Mouse (Mus musculus): Measurements from ENCODE around the gene Psen1.

Psen1 gene

DNA sequence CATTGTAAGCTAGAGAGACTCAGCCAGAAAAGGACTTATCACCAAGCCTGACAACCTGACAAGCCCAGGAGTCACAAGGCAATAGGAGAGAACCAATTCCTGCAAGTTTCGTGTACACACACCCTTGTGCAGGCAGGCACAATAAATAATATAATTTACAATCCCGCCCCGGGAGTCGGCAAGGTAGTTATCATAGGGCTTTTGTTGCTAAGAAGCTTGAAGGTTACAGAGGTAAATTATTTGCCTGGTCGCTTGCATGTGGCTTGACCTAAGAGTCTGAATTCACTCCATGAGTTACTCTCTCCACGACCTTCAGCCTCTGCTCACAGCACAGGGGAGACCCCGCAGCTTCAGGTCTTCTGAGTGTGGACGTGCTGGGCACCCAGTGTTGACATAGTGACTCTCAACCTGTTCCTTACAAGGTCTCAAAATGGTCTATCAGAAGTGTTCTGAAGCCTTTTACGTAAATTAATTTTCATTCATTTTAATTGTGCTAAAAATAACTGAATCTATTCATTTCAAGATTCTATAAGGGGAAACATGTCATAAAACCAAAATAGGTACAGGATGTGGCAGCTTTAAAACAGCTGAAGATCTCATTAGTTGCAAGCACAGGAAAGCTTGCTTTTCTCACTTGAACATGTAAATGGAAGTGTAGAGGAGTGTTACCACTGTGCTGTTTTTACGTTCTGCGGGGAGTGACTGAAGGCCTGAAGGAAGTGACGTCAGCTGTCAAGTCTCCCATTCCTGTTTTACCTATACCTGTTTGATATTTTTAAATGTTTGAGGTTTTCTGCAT is 38.8 kb downstream of the Psen1 start:
- no peak for DNase-seq

DNA sequence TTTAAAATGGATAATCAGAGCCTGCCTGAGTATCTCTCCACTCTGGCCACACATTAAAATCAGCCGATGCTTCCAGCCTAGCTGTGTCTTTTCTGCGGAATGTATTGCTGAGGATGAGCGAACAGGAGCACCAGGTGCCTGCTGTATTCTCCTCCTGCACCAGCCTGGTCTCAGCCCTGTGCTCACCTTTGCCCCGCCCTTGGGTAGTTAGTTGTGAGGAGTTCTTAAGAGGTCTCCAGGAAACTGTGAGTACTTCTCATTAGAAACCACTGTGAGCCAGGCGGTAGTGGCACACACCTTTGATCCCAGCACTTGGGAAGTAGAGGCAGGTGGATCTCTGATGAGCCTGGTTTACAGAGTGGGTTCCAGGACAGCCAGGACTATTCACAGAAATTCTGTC is 44.3 kb downstream of the Psen1 start:
- DNase-seq = no peak

DNA sequence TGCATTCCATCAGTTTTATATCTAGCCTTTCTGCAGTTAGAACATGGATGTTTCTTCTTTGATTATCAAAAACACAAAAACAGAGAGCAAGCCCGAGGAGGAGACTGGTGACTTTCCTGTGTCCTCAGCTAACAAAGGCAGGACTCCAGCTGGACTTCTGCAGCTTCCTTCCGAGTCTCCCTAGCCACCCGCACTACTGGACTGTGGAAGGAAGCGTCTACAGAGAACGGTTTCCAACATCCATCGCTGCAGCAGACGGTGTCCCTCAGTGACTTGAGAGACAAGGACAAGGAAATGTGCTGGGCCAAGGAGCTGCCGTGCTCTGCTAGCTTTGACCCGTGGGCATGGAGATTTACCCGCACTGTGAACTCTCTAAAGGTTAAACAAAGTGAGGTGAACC is 46.1 kb downstream of the Psen1 start:
- no peak for DNase-seq

- no peak for DNase-seq
Observed at GRCm38 (mm10) chr12:83736236-83736635, 48.3 kb downstream of the Psen1 start.

GRCm38 (mm10) chr12:83738651-83739050 is 50.7 kb downstream of the Psen1 start:
- no peak for DNase-seq

DNA sequence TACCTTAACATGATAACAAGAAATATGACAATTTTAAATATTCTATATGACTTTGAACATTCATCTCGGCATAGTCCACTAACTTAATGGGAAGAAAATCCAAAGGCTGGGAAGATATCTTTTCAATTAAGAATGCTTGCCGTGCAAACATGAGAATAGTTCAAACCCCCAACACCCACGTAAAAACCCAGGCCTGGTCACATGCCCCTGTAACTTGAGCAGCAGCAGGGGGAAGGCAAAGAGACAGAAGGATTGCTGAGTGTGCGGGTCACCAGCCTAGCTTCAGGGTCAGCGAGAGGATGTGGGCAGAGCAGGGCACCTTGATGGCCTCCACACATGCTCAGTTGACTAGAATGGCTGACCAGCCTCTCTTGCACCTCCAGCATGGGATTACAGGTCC is 53.8 kb downstream of the Psen1 start:
- no peak for DNase-seq

- DNase-seq = no peak
Observed at GRCm38 (mm10) chr12:83742834-83743233, 54.9 kb downstream of the Psen1 start.

DNA sequence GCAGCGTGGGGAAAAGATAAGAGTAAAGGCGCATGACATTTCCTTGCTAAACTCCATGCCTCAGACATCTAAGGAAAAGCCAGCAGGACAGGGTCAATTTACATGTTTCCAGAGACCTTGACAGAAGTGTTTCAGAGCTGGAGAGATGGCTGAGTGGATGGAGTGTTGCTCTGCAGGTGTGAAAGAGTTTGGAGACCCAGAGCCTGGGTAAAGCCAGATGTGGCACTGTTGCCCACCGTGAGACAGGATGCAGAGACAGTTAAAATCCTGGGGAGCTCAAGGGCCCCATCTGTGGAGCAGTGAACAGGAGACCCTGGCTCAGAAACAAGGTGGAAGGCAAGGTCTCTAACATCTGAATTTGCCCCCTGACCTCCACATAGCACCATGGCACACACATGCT is 55.8 kb downstream of the Psen1 start:
- no peak for DNase-seq

DNA sequence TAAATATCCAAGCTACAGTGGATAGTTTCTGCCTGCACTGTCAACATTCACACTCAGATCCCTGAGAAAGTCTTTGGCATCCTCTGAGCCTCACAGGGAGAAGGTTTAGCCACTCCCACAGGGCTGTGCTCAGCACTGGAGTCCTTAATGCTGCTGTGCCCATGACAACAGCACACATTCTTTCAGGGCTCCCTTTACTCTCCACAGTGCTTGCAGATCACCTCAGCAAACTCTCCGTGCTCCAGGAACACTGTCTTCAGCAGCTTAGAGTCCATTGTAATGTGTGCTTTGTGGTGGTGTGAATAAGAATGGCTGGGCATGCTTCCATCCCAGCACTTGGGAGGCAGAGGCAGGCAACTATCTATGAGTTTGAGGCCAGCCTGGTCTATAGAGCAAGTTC is 61.2 kb downstream of the Psen1 start:
- DNase-seq = no peak

DNA sequence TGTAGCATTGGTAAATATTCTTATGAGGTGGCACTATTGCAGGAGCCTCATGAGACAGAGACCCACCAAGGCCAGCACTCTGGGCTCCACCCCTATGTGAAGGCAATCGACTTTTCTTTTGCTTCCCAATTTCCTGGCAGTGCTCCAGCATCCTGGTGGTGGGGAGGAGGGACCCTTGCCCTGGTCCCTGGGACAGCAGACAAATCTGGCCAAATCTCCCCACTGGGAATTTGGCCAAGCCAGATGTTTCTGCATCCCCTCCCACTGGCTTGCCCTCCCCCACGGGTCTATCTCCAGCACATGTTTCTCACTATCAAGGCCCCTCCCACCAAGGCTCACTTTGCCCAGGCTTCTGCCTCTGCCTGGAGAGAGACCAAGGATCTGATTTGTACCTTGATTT is 64.5 kb downstream of the Psen1 start:
- DNase-seq = no peak

GRCm38 (mm10) chr12:83758735-83759134 is 70.8 kb downstream of the Psen1 start:
- no peak for DNase-seq

- DNase-seq = no peak
Observed at GRCm38 (mm10) chr12:83760201-83760600, 72.2 kb downstream of the Psen1 start.

DNA sequence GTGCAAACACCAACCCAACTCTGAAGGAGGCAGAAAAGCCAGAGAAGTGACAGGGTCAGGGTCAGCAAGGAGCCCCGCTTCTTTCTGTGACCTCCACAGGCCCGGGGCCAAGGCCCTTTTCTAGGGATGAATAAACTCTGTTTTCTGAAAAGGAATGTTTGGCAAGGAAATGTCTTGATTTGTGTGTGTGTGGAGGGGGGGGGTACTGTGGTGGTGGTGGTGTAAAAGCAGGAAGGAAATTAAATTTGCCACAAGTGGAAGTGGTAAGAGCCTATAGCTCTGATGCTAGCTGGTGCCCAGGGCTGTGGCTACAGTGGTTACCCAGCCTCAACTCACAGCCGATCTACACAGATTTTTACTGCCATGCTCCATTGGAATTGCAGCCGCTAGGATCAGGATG is 74.8 kb downstream of the Psen1 start:
- no peak for DNase-seq

GRCm38 (mm10) chr12:83763311-83764043 is 75.5 kb downstream of the Psen1 start, which contains the start of gene Papln:
TSS of gene Papln (plus strand) at chr12:83763634.
- peak; percentile 34 for DNase-seq

DNA sequence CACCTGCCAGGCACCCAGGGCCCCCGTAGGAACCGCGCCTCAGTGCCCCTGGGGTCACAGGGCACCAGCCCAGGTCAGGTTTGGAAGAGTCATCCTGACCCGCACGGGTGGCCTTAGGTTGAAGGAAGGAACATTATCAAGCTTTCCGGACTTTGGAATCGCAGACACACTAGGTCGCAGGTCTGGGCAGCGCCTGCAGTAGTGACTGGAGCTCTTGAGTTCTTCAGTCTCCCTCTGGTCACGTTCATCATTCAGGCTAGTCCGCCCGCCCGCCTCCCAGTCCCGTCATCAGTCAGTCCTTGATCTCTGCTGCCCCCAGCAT is 76.1 kb downstream of the Psen1 start:
- no peak for DNase-seq

DNA sequence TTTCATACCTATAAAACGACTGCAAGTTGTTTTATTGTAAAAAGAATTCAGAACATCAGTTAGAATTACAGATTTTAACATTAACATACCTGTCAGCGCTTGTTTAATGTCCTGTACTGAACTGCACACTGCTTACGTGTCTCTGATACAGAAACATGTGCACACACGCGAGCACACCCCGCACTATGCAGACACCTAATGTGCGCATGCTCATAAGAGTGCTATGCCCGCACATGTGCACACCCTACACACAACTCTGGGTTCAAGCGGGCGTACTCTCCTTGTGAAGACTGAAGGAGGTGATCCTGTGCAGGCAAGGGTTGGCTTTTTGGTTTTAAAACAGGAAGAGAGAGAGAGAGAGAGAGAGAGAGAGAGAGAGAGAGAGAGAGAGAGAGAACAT is 76.6 kb downstream of the Psen1 start:
- no peak for DNase-seq

DNA sequence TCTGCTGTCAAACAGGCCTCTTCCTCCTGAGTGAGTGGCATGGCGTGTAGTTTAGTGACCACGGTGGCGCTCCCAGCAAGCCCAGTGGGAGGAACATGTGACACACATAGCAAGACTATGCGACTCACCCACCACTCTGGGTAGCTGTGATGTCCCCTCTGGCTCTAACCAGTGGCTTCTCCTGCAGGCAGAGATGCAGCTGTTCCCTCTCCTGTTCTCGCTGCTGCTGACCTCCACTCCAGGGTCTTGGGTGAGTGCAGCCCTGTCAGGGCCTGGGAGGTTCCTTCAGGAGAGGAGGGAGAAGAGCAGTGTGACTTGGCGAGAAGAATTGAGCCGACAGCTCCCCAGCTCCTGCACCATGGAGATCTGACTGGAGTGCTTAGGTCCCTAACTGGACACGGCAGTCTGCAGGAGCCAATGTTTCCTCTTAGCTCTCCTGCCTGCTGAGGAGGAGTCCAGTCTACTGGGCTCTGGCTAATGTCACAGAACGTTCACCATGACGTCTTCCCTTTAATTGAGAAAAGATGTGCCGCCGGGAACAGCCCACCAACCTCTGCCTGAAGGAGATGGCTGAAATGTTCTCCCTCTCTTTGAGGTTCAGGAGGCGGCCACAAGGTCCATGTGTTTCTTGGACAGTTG is 78.1 kb downstream of the Psen1 start:
- no peak for DNase-seq

DNA sequence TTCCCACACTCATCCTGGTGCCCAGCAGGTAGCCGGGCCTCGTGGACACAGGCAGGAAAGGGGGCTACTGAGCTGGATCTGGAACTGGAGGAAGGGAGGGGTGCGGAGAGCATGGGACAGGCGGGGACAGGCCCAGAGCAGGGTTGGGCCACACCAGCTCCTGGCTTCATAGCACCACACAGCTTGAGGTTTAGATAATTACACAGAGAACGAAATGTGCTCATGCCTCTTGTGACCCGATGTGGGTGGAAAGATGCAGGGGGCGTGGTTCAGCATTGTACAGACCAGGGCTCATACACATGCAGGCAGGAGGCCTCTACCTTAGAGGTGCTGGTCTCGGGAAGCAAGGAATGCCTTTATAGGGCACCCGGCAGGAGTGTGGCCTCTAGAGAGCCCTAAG is 79.9 kb downstream of the Psen1 start:
- DNase-seq = no peak

DNA sequence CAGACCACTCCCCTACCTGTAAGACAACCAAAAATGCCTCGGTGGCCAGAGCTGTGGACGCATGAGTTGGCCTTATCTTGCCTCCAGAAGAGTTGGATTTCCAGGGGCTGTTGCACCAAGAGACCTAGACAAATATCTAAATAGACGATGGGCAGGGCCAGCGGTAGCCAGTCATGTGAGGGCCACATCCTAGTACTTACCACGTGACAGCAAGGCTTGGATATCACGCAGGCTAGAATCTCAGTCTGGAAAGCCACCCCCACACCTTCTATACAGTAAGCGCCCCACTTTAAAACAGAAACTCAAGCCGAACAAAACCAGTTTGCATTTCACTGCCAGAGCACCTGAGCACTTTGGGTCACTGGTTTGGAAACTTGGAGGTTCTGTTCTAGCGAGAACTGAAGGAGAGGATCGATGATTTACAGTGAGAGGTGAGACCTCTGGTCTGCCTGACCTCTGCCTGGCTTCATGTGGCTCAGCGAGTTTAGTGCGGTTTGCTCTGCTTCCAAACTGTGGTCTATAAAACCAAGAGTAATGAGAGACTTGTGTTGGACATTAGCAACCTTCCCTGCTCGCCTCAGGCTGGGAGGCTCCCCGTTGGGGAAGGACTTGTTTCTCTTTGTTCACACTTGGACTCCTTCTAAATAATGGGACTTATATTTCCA is 80.4 kb downstream of the Psen1 start:
- no peak for DNase-seq

DNA sequence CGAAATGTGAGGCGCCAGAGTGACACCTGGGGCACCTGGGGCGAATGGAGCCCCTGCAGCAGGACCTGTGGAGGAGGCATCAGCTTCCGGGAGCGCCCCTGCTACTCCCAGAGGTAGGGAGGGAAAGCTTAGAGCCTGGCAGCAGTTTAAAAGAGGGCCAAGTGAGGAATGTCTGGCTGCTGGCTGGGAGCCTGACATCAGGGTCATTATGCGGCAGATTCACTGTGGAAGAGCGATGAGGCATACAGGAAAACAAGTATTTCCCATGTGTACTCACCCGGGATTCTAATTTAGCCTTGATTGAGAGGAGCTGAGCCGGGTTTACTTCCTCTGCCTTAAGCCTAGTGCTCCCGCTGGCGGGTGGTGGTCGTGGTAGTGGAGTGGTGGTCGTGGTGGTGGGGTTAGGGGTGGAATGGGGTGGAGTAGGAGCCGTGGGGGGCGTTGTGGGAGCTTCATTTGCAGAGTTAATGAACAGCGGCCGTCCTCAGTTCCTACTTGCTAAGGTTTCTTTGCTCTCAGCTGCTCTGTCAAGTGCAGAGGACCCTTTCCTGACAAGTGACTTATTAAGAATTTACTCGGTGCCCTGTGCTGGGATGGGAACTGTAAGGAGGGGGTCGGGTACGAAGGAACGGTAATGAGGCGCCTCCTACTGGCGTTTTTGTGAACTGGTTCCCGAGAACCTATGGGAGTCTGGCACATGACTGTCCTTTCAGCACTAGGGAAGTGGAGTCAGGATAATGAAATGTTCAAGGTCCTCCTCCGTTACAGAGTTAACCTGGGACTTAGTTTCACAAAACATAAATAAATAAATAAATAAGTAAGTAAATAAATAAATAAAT is 82.7 kb downstream of the Psen1 start:
- DNase-seq = peak; percentile 75

GRCm38 (mm10) chr12:83775621-83776020 is 87.7 kb downstream of the Psen1 start:
- no peak for DNase-seq

- DNase-seq = no peak
Observed at GRCm38 (mm10) chr12:83776766-83777165, 88.8 kb downstream of the Psen1 start.

DNA sequence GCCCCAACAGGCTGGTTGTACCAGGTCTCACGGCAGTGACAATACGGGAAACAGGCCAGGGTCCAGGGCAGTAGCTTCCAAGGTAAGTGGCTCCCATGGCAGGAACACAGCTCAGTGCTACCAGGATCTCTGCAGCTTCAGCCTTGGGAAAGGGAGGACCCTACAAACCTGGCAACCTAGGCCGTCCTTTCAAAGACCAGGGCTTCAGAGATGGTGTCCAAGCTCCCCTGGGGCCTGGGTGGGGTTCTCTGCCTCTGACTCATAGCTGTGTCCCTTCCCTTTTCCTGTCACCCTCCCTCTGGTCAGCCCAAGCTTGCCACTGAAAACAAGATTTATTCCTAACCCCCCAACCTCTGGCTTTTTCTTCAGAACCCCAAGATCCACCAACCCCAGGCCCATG is 92.2 kb downstream of the Psen1 start:
- DNase-seq = no peak

Measured in lung, postnatal 14 days (tissue).